Comparison of ENCODE assay signal across 8 mouse cellular contexts in the genomic region with DNA sequence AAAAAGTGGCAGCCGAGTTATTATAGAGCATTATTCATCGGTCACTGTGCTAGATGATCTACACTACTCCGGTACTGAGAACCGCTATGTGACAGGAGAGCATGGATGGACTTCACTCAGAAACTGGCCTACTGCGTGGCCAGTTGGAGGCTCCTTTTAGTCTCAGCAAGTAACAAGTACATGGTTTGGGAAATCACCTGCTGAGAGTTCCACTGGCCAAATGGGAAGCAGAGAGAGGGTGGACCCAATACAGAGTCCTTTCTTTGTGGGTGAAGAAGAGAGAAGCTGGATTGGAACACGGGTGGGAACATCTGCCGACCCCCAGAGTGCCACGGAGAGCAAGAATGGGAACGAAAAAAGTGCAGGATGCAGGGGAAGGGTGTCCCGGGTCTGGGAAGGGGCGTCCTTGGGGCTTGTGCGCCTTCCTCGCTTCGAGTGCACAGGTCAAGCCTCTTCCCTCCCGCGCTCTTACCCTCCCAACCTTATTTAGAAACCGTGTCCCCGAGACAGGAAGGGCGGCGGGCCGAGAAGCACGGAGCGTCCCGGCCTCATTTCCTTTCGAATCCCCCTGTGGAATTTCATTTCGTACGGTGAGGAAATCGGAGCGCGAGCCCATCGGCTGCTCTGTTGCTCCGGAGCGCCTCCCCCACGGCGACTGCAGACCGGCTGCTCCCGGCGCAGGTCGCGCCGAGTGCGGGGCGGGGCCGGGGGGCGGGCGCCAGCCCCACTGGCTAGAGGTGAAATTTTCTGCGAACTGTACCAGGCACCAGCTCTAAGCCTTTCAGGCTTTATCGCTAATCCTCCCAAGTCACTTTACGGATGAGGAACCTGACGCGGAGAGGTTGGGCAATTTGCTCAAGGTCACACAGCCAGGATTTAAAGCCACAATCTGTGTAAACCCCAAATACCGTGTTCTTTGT. TPM values are rescaled to one million over a fixed set of nuclear protein-coding genes. Genes with fewer than 3 reads are reported as not detected.
DNase-seq lines count a peak whose midpoint lies in the region; ATAC-seq lines count a peak whose summit lies in the region.

No protein-coding gene starts in this region.

- DNase-seq in adipocyte (ENCODE audit: low spot score), result peak; percentile 44
- DNase-seq in cerebellum, postnatal 4 days (ENCODE audit: low spot score in 2 of 2), result peak; percentile 22 to 44
- DNase-seq in gastrocnemius, postnatal 14 days, result peak; percentile 79
- peak; percentile 54 for DNase-seq in induced T-regulatory cell, adult 2 months (ENCODE audit: low read depth)
- DNase-seq in left cerebral cortex, postnatal 25 days (ENCODE audit: low spot score in 2 of 2), result peak; percentile 51 to 56
- peak; percentile 58 for DNase-seq in right cerebral cortex, postnatal 14 days
- peak; percentile 87 for DNase-seq in yolk sac, embryonic 10.5 days (ENCODE audit: low spot score)

- peak; percentile 72 for ATAC-seq in megakaryocyte-erythroid progenitor cell, adult 5-6 weeks (replicated peaks; ENCODE audit: low FRiP score, low TSS enrichment, poor library complexity, severe bottlenecking)

- intact Hi-C loops in gastrocnemius, postnatal 14 days (cut with DNase I; ENCODE audit: low total_unique reads), result no loop called here
- intact Hi-C loops in left cerebral cortex, postnatal 25 days (cut with DNase I), result no loop called here

RNA-seq across cellular contexts. Expression of gene Tmem135, which starts 0.7 kb away (rescaled TPM):
- 10 to 100 TPM; 20.0 to 21.1 TPM for total RNA-seq in gastrocnemius, postnatal 14 days (2021)
- total RNA-seq in left cerebral cortex, postnatal 25 days (2021), result 10 to 100 TPM; 65.1 to 73.9 TPM
- 20.8 and 21.9 TPM in 2 replicates for total RNA-seq in megakaryocyte-erythroid progenitor cell, adult 5-6 weeks (2014; fragmentation: Nextera tagmentation)
- 15.5 and 19.1 TPM in 2 replicates for total RNA-seq in megakaryocyte-erythroid progenitor cell, adult 5-6 weeks (2017)

RNA-seq across cellular contexts. Expression of gene Fzd4, which starts 0.8 kb away (rescaled TPM):
- total RNA-seq in gastrocnemius, postnatal 14 days (2021), result 10 to 100 TPM; 28.6 to 37.6 TPM
- total RNA-seq in left cerebral cortex, postnatal 25 days (2021), result 1 to 10 TPM; 6.3 to 6.9 TPM
- not detected in 2 replicates for total RNA-seq in megakaryocyte-erythroid progenitor cell, adult 5-6 weeks (2014; fragmentation: Nextera tagmentation)
- 0.14 TPM in 1 of 2 replicates, not detected in the other for total RNA-seq in megakaryocyte-erythroid progenitor cell, adult 5-6 weeks (2017)

Comparison
In these comparisons a context has a peak if more than half of its experiments do, and no peak if none do; other contexts are left out.
1. Peak in every context shown above with its lines: DNase-seq and ATAC-seq.
2. DNase-seq: peak in every context shown above with its lines; median percentile 87 in yolk sac, embryonic 10.5 days; 79 in gastrocnemius, postnatal 14 days; 58 in right cerebral cortex, postnatal 14 days; 54 in induced T-regulatory cell, adult 2 months; 54 in left cerebral cortex, postnatal 25 days; 44 in adipocyte; 33 in cerebellum, postnatal 4 days.
3. RNA of gene Fzd4, which starts 0.8 kb away (total RNA-seq): 28.6 to 37.6 TPM in gastrocnemius, postnatal 14 days and 6.3 to 6.9 TPM in left cerebral cortex, postnatal 25 days; 0.14 TPM in megakaryocyte-erythroid progenitor cell, adult 5-6 weeks; every median in the first group is over 4 times any median in the second.